ENCODE assay signal across 8 mouse cellular contexts in the genomic region with DNA sequence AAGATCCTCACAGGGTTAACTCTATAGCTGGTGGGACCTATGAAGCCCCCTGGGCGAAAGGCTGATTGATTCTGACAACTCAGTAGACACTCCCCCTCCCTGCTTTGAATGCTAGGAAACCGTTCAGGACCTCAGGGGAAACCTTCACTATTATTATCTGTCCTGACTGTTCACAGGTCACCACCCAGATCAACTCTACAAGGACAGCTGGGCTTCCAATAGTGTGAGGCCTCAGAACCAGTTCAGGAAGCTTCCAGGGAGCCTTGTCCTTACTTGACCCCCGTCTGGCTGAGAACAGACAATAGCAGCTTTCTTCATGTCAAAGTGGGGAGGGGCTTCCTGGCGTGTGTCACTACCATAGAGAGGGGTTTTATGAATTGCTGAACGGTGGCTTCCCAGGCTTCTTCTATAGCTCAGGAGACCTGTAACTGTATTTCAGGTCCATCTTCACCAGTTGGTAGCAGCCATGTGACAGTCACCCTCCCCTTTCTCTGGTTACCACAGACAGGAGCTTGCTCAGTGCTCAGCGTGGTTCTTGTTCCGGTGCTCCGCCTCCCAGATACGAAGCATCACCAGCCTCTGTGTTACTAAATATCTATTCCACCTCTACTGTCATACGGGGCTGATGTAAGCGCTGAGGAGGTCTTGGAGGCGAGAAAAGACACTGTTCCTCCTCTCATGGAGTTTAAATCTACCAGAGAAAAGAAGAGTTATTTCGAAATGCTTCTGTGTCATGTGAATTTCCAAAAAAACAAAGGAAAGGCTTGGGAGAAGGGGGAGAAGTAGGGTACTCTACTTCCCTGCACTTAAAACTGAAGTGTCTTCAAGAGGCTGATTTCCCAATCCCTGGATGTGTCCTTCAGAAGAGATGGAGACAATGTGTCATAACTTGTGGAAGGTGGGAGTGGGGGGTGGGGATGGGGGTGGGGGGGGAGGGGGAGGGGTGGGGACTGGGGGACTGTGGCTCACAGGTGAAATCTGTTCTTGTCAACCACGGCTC.
A peak's percentile ranks its signal among the peaks of the same experiment; 100 is the strongest.
DNase-seq lines count a peak whose midpoint lies in the region; ATAC-seq lines count a peak whose summit lies in the region.

No protein-coding gene starts in this region.

- H3K9ac ChIP-seq in midbrain, embryonic 11.5 days (ENCODE audit: low read length) = no peak overlapping the region
- H3K9ac ChIP-seq in stomach, embryonic 14.5 days (replicated peaks; ENCODE audit: low read depth, low read length) = no peak overlapping the region

- 0 out of 2 replicates have a peak, but pooled peaks cover 6% of the 10 kb centered on the region for H3K9me3 ChIP-seq in forebrain, embryonic 10.5 days
- no peaks in the 10 kb centered on the region for H3K9me3 ChIP-seq in midbrain, embryonic 11.5 days (ENCODE audit: control insufficient read depth, low read length)
- no peaks in the 10 kb centered on the region for H3K9me3 ChIP-seq in stomach, embryonic 14.5 days (ENCODE audit: control insufficient read depth, low read depth, low read length)

- H3K27ac ChIP-seq in forebrain, embryonic 10.5 days = peak overlapping the region; percentile 68
- no peak overlapping the region for H3K27ac ChIP-seq in midbrain, embryonic 11.5 days (ENCODE audit: low read depth, low read length)
- no peak overlapping the region for H3K27ac ChIP-seq in stomach, embryonic 14.5 days (ENCODE audit: low read length)

- WGBS in forebrain, embryonic 10.5 days = 36% methylated on average over 14 of the region's 14 CpGs
- 32% methylated on average over 14 of the region's 14 CpGs for WGBS in midbrain, embryonic 11.5 days
- 32% methylated on average over 14 of the region's 14 CpGs for WGBS in stomach, embryonic 14.5 days

- ATAC-seq in midbrain, embryonic 11.5 days (ENCODE audit: low FRiP score) = peak; percentile 61
- ATAC-seq in stomach, embryonic 14.5 days (ENCODE audit: insufficient number of reproducible peaks, insufficient read depth, low FRiP score, low read depth) = 0 out of 2 replicates have a peak, but pooled peaks have one; percentile 49

- peak overlapping the region; percentile 27; the same call in 1 of the 2 replicates for H3K4me2 ChIP-seq in midbrain, embryonic 11.5 days
- H3K4me2 ChIP-seq in stomach, embryonic 14.5 days (replicated peaks; ENCODE audit: low read depth, low read length) = 0 out of 2 replicates have a peak overlapping the region, but pooled peaks have one; percentile 16

- H3K27me3 ChIP-seq in forebrain, embryonic 10.5 days (ENCODE audit: poor library complexity, severe bottlenecking) = no peaks in the 10 kb centered on the region
- no peaks in the 10 kb centered on the region for H3K27me3 ChIP-seq in midbrain, embryonic 11.5 days (ENCODE audit: control insufficient read depth, insufficient read depth, low read length)
- no peaks in the 10 kb centered on the region for H3K27me3 ChIP-seq in stomach, embryonic 14.5 days (ENCODE audit: control insufficient read depth, insufficient read depth, low read length)

- H3K4me1 ChIP-seq in forebrain, embryonic 10.5 days = peaks cover 23% of the 10 kb centered on the region
- H3K4me1 ChIP-seq in midbrain, embryonic 11.5 days (ENCODE audit: control insufficient read depth, insufficient read depth, low read length) = peaks cover 8% of the 10 kb centered on the region
- H3K4me1 ChIP-seq in stomach, embryonic 14.5 days (ENCODE audit: control insufficient read depth, insufficient read depth, low read length) = 0 out of 2 replicates have a peak, but pooled peaks cover 5% of the 10 kb centered on the region

- DNase-seq in A20 (ENCODE audit: low read depth, low spot score) (peak; percentile 75), MEL-GATA-1-ER (ENCODE audit: extremely low read depth, low read depth) (peak; percentile 16)
- peak; percentile 34 for DNase-seq in forebrain, embryonic 10.5 days (ENCODE audit: extremely low spot score, low spot score)
- peak; percentile 59 for DNase-seq in heart, postnatal 4 days
- DNase-seq in left cerebral cortex, postnatal 10 days (ENCODE audit: extremely low spot score in 1 of 2, low spot score in 2 of 2) = peak; percentile 15 to 72
- DNase-seq in midbrain, embryonic 11.5 days (ENCODE audit: low spot score, missing footprints) = peak; percentile 91
- no peak for DNase-seq in cerebellum, adult 9-10 months

- no peaks in the 10 kb centered on the region for H3K36me3 ChIP-seq in forebrain, embryonic 10.5 days (replicated peaks)
- no peaks in the 10 kb centered on the region for H3K36me3 ChIP-seq in midbrain, embryonic 11.5 days (ENCODE audit: control insufficient read depth, insufficient read depth, low read length)
- no peaks in the 10 kb centered on the region for H3K36me3 ChIP-seq in stomach, embryonic 14.5 days (ENCODE audit: control insufficient read depth, insufficient read depth, low read length)

- peak overlapping the region; percentile 28 for H3K4me3 ChIP-seq in forebrain, embryonic 10.5 days
- H3K4me3 ChIP-seq in midbrain, embryonic 11.5 days (ENCODE audit: low read depth, low read length) = no peak overlapping the region
- H3K4me3 ChIP-seq in stomach, embryonic 14.5 days (ENCODE audit: low read depth, low read length) = peak overlapping the region; percentile 2; the same call in 1 of the 2 replicates

- intact Hi-C loops in left cerebral cortex, postnatal 10 days (cut with DNase I) = no loop called here
